Mouse (Mus musculus) cortical plate, adult 2 months (tissue): ENCODE measurements around the gene Med31. TPM values are rescaled to one million over a fixed set of nuclear protein-coding genes. Genes with fewer than 3 reads are reported as not detected.
A peak's percentile ranks its signal among the peaks of the same experiment; 100 is the strongest.

Source experiments
- H3K27ac ChIP-seq: fragments of 200-500 bp; 2 replicates; pipeline ENCODE4 v1.5.1; 2012; ENCODE audit warnings: low read length, control low read depth, inconsistent platforms; ENCODE audit not compliant: insufficient read depth
- H3K4me1 ChIP-seq: fragments of 200-500 bp; 2 replicates; pipeline ENCODE4 v1.6.1; 2011; ENCODE audit warnings: low read length; ENCODE audit not compliant: control insufficient read depth, insufficient read depth
- H3K4me3 ChIP-seq: fragments of 200-500 bp; 2 replicates; pipeline ENCODE4 v1.5.1; 2011; ENCODE audit warnings: mild to moderate bottlenecking, low read length, control low read depth; ENCODE audit not compliant: insufficient read depth
- CTCF ChIP-seq: fragments of 200-500 bp; IDR thresholded peaks from 2 replicates; pipeline ENCODE4 v1.5.1; 2011; ENCODE audit warnings: mild to moderate bottlenecking, control low read depth, low read length; ENCODE audit not compliant: insufficient read depth; ENCODE audit errors: extremely low read depth
- POLR2A ChIP-seq: fragments of 200-500 bp; IDR thresholded peaks from 2 replicates; pipeline ENCODE4 v1.6.1; 2011; ENCODE audit warnings: mild to moderate bottlenecking, low read length, control low read depth; ENCODE audit not compliant: insufficient read depth; ENCODE audit errors: extremely low read depth
- polyA plus RNA-seq: library from polyadenylated mRNA; depleted of rRNA; stranded (reverse); fragments of >200 nt; gene quantifications from 2 replicates; pipeline ENCODE4 v1.2.3, GENCODE M21; 2012; rRNA removed

The Med31 gene
- 24.2 and 25.8 TPM in 2 replicates for polyA plus RNA-seq

- Histone ChIP-seq H3K4me1 (peaks cover 3% of the 10 kb centered on the region; the same call in 1 of the 2 replicates), H3K27ac (peak within 1 kb of the TSS; percentile 63), H3K4me3 (peak within 1 kb of the TSS; percentile 77)
- TF ChIP-seq POLR2A (peak; percentile 42; the same call in 1 of the 2 replicates), CTCF (no peak)
These were observed at the start of gene Med31 for GRCm38 (mm10) chr11:72215410-72215797. Gene Med31 (minus strand): TSS chr11:72215592.

GRCm38 (mm10) chr11:72256441-72256840 lies 41.0 kb upstream of the Med31 start:
- TF ChIP-seq CTCF (no peak), POLR2A (no peak)
- Histone ChIP-seq H3K27ac (no peak overlapping the region), H3K4me1 (no peaks in the 10 kb centered on the region), H3K4me3 (no peak overlapping the region)

GRCm38 (mm10) chr11:72255629-72256028 lies 40.2 kb upstream of the Med31 start:
- H3K4me1 ChIP-seq, result no peaks in the 10 kb centered on the region
- no peak overlapping the region for H3K4me3 ChIP-seq
- no peak overlapping the region for H3K27ac ChIP-seq
- TF ChIP-seq POLR2A, result no peak
- no peak for TF ChIP-seq CTCF

GRCm38 (mm10) chr11:72245196-72245753 lies 29.9 kb upstream of the Med31 start:
- H3K4me3 ChIP-seq, result no peak overlapping the region
- H3K27ac ChIP-seq, result 0 out of 2 replicates have a peak overlapping the region, but pooled peaks have one; percentile 35
- TF ChIP-seq POLR2A (no peak), CTCF (no peak)
- H3K4me1 ChIP-seq, result no peaks in the 10 kb centered on the region

- TF ChIP-seq POLR2A, result no peak
- peak; percentile 39 for TF ChIP-seq CTCF
- Histone ChIP-seq H3K27ac (no peak overlapping the region), H3K4me3 (no peak overlapping the region), H3K4me1 (no peaks in the 10 kb centered on the region)
These were observed 24.9 kb upstream of the Med31 start for GRCm38 (mm10) chr11:72240062-72240860.

- Histone ChIP-seq H3K27ac (0 out of 2 replicates have a peak overlapping the region, but pooled peaks have one; percentile 12), H3K4me1 (no peaks in the 10 kb centered on the region), H3K4me3 (no peak overlapping the region)
- no peak for TF ChIP-seq CTCF
- TF ChIP-seq POLR2A, result no peak
These were observed 18.6 kb upstream of the Med31 start for GRCm38 (mm10) chr11:72234013-72234412.

GRCm38 (mm10) chr11:72232991-72233390 lies 17.6 kb upstream of the Med31 start:
- TF ChIP-seq POLR2A (no peak), CTCF (no peak)
- H3K27ac ChIP-seq, result no peak overlapping the region
- no peak overlapping the region for H3K4me3 ChIP-seq
- no peaks in the 10 kb centered on the region for H3K4me1 ChIP-seq

GRCm38 (mm10) chr11:72232068-72232467 lies 16.7 kb upstream of the Med31 start:
- TF ChIP-seq CTCF (no peak), POLR2A (no peak)
- Histone ChIP-seq H3K27ac (no peak overlapping the region), H3K4me1 (no peaks in the 10 kb centered on the region), H3K4me3 (no peak overlapping the region)

GRCm38 (mm10) chr11:72228513-72228912 lies 13.1 kb upstream of the Med31 start:
- no peak overlapping the region for H3K4me3 ChIP-seq
- TF ChIP-seq POLR2A (no peak), CTCF (no peak)

GRCm38 (mm10) chr11:72226901-72227300 lies 11.5 kb upstream of the Med31 start:
- H3K4me1 ChIP-seq, result no peaks in the 10 kb centered on the region
- no peak overlapping the region for H3K4me3 ChIP-seq
- TF ChIP-seq CTCF, result no peak
- no peak for TF ChIP-seq POLR2A
- no peak overlapping the region for H3K27ac ChIP-seq

More at GRCm38 (mm10) chr11:72228513-72228912, 13.1 kb upstream of the Med31 start:
- Histone ChIP-seq H3K4me1 (no peaks in the 10 kb centered on the region), H3K27ac (no peak overlapping the region)
